Mouse (Mus musculus): Measurements from ENCODE around the gene Prpf19.

DNA sequence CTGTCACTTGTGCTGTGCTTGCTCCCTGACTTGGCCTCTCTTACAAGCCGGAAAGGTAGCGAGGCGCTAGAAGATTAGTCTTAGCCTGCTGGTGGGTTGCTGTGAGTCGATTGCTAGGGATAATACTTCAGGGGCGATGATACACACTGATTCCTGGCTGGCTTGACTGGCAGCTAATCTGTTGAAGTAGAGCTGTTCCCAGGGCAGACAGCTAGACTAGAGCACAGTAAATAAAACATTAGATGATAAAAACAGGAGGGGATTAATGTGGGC is 10.6 kb downstream of the Prpf19 start:
- no peak for TF ChIP-seq CTCF (IDR thresholded peaks at IDR 0.05)
- no peak for TF ChIP-seq EP300 (IDR thresholded peaks at IDR 0.05)
